Mouse (Mus musculus) adipocyte (in vitro differentiated cells): Measurements from ENCODE around the gene Midn.

Experiments used
- DNase-seq: peaks from one replicate; pipeline ENCODE4 v3.0.0-alpha.2; 2016; ENCODE audit warnings: low spot score

The Midn gene

GRCm38 (mm10) chr10:80171760-80172526, 23.9 kb downstream of the Midn start:
- DNase-seq, result no peak

GRCm38 (mm10) chr10:80172527-80173292, 24.6 kb downstream of the Midn start, which contains the start of gene 1600002K03Rik:
TSS of gene 1600002K03Rik (plus strand) at chr10:80172944.
- DNase-seq, result peak; percentile 95

GRCm38 (mm10) chr10:80173358-80173757, 25.3 kb downstream of the Midn start:
- DNase-seq, result no peak

- DNase-seq, result no peak
These were observed 26.0 kb downstream of the Midn start for GRCm38 (mm10) chr10:80173955-80174640.

GRCm38 (mm10) chr10:80174705-80175104, 26.6 kb downstream of the Midn start:
- peak; percentile 57 for DNase-seq

- DNase-seq, result peak; percentile 62
These were observed 27.6 kb downstream of the Midn start for GRCm38 (mm10) chr10:80175536-80176269.

- DNase-seq, result no peak
These were observed 28.3 kb downstream of the Midn start for GRCm38 (mm10) chr10:80176270-80176834.

- DNase-seq, result no peak
These were observed 29.6 kb downstream of the Midn start for GRCm38 (mm10) chr10:80177441-80178279.

- no peak for DNase-seq
These were observed 31.3 kb downstream of the Midn start, which contains the start of gene Efna2 for GRCm38 (mm10) chr10:80179068-80180051. TSS of gene Efna2 (plus strand) at chr10:80179482.

GRCm38 (mm10) chr10:80180288-80180687, 32.2 kb downstream of the Midn start:
- no peak for DNase-seq

GRCm38 (mm10) chr10:80180823-80181222, 32.8 kb downstream of the Midn start:
- no peak for DNase-seq

- no peak for DNase-seq
These were observed 34.5 kb downstream of the Midn start for GRCm38 (mm10) chr10:80182547-80182946.

GRCm38 (mm10) chr10:80186649-80187048, 38.6 kb downstream of the Midn start:
- DNase-seq, result no peak

GRCm38 (mm10) chr10:80187739-80188138, 39.7 kb downstream of the Midn start:
- DNase-seq, result no peak

GRCm38 (mm10) chr10:80188453-80189024, 40.5 kb downstream of the Midn start:
- no peak for DNase-seq

GRCm38 (mm10) chr10:80189999-80190398, 41.9 kb downstream of the Midn start:
- no peak for DNase-seq

- DNase-seq, result no peak
These were observed 42.5 kb downstream of the Midn start for GRCm38 (mm10) chr10:80190491-80191051.

- no peak for DNase-seq
These were observed 45.9 kb downstream of the Midn start for GRCm38 (mm10) chr10:80193976-80194375.

- DNase-seq, result no peak
These were observed 46.4 kb downstream of the Midn start for GRCm38 (mm10) chr10:80194441-80194840.
